Mouse (Mus musculus): Measurements from ENCODE around the gene Fam19a3.

- TF ChIP-seq USF2 (conservative IDR thresholded peaks at IDR 0.05; ENCODE audit: low read depth, low read length) = no peak
- no peak for TF ChIP-seq MAFK (IDR thresholded peaks at IDR 0.05; ENCODE audit: insufficient replicate concordance, low read length)
- no peak for TF ChIP-seq CTCF (conservative IDR thresholded peaks at IDR 0.05 in 1 of 2, IDR thresholded peaks at IDR 0.05 in 1 of 2; ENCODE audit: low read depth in 2 of 2, low read length in 2 of 2)
- no peak for TF ChIP-seq JUND (conservative IDR thresholded peaks at IDR 0.05; ENCODE audit: low read depth, low read length)
- no peak for TF ChIP-seq CHD2 (IDR thresholded peaks at IDR 0.05; ENCODE audit: low read length)
- TF ChIP-seq POLR2A (IDR thresholded peaks at IDR 0.05; ENCODE audit: low read depth, low read length) = no peak
- no peak for TF ChIP-seq ZNF384 (IDR thresholded peaks at IDR 0.05; ENCODE audit: low read depth, low read length)
- no peak for TF ChIP-seq MAX (IDR thresholded peaks at IDR 0.05; ENCODE audit: low read length)
Observed at GRCm38 (mm10) chr3:104743161-104743560, 38.5 kb downstream of the Fam19a3 start.
